Mouse (Mus musculus): ENCODE measurements around the gene Iscu. TPM values are rescaled to one million over a fixed set of nuclear protein-coding genes. Genes with fewer than 3 reads are reported as not detected.

The Iscu gene
- polyA plus RNA-seq, 1 experiment from 2014 or later = 102 TPM

GRCm38 (mm10) chr5:113735345-113736112 is 37.0 kb upstream of the Iscu start, which contains the start of gene Ficd:
Gene Ficd (plus strand): TSS chr5:113735803.
- H3K9me3 ChIP-seq = no peaks in the 10 kb centered on the region
- no peaks in the 10 kb centered on the region for H3K27me3 ChIP-seq (ENCODE audit: poor library complexity, severe bottlenecking)

GRCm38 (mm10) chr5:113736113-113736502 is 36.4 kb upstream of the Iscu start:
- peak overlapping the region; percentile 82 for H3K4me3 ChIP-seq

More at GRCm38 (mm10) chr5:113735345-113736112, 37.0 kb upstream of the Iscu start, which contains the start of gene Ficd:
- H3K27ac ChIP-seq = peak within 1 kb of the TSS; percentile 91
- H3K4me3 ChIP-seq = peak within 1 kb of the TSS; percentile 82
- under 1% methylated on average over 71 of the region's 71 CpGs for WGBS
- DNase-seq (ENCODE audit: extremely low spot score, low spot score) = peak; percentile 97
- peaks cover 32% of the 10 kb centered on the region for H3K36me3 ChIP-seq (replicated peaks)
- peaks cover 32% of the 10 kb centered on the region for H3K4me1 ChIP-seq

GRCm38 (mm10) chr5:113736522-113737164 is 35.9 kb upstream of the Iscu start:
- 46% methylated on average over 15 of the region's 15 CpGs for WGBS
- Histone ChIP-seq H3K36me3 (replicated peaks) (peaks cover 43% of the 10 kb centered on the region), H3K27ac (peak overlapping the region; percentile 91; the same call in 1 of the 2 replicates), H3K9me3 (no peaks in the 10 kb centered on the region), H3K27me3 (ENCODE audit: poor library complexity, severe bottlenecking) (no peaks in the 10 kb centered on the region), H3K4me1 (peaks cover 27% of the 10 kb centered on the region), H3K4me3 (peak overlapping the region; percentile 82)
- DNase-seq (ENCODE audit: extremely low spot score, low spot score) = no peak

More at GRCm38 (mm10) chr5:113736113-113736502, 36.4 kb upstream of the Iscu start:
- Histone ChIP-seq H3K4me1 (peaks cover 27% of the 10 kb centered on the region), H3K27me3 (ENCODE audit: poor library complexity, severe bottlenecking) (no peaks in the 10 kb centered on the region), H3K36me3 (replicated peaks) (peaks cover 38% of the 10 kb centered on the region), H3K9me3 (no peaks in the 10 kb centered on the region), H3K27ac (peak overlapping the region; percentile 91)
- no peak for DNase-seq (ENCODE audit: extremely low spot score, low spot score)
- WGBS = 6% methylated on average over 10 of the region's 10 CpGs

- Histone ChIP-seq H3K9me3 (no peaks in the 10 kb centered on the region), H3K27ac (no peak overlapping the region), H3K27me3 (ENCODE audit: poor library complexity, severe bottlenecking) (no peaks in the 10 kb centered on the region), H3K4me1 (peaks cover 27% of the 10 kb centered on the region), H3K4me3 (no peak overlapping the region), H3K36me3 (replicated peaks) (peaks cover 54% of the 10 kb centered on the region)
- DNase-seq (ENCODE audit: extremely low spot score, low spot score) = no peak
- 89% methylated on average over 11 of the region's 11 CpGs for WGBS
Measured at GRCm38 (mm10) chr5:113737607-113738237, 34.8 kb upstream of the Iscu start.

- DNase-seq (ENCODE audit: extremely low spot score, low spot score) = no peak
- Histone ChIP-seq H3K9me3 (no peaks in the 10 kb centered on the region; the same call in 1 of the 2 replicates), H3K36me3 (replicated peaks) (peaks cover 100% of the 10 kb centered on the region), H3K27me3 (ENCODE audit: poor library complexity, severe bottlenecking) (no peaks in the 10 kb centered on the region), H3K27ac (no peak overlapping the region), H3K4me1 (no peaks in the 10 kb centered on the region), H3K4me3 (no peak overlapping the region)
- 94% methylated on average over 5 of the region's 5 CpGs for WGBS
Measured at GRCm38 (mm10) chr5:113747629-113748028, 24.9 kb upstream of the Iscu start.

- no peak for DNase-seq (ENCODE audit: extremely low spot score, low spot score)
- Histone ChIP-seq H3K27ac (no peak overlapping the region), H3K27me3 (ENCODE audit: poor library complexity, severe bottlenecking) (no peaks in the 10 kb centered on the region), H3K36me3 (replicated peaks) (peaks cover 100% of the 10 kb centered on the region), H3K4me3 (no peak overlapping the region), H3K4me1 (no peaks in the 10 kb centered on the region), H3K9me3 (no peaks in the 10 kb centered on the region; the same call in 1 of the 2 replicates)
- 91% methylated on average over 13 of the region's 13 CpGs for WGBS
Measured at GRCm38 (mm10) chr5:113748556-113749331, 23.8 kb upstream of the Iscu start.

- no peak overlapping the region for H3K27ac ChIP-seq
- 94% methylated on average over 9 of the region's 9 CpGs for whole genome bisulfite sequencing
- no peak overlapping the region for H3K4me3 ChIP-seq
- H3K4me1 ChIP-seq = no peaks in the 10 kb centered on the region
- peaks cover 100% of the 10 kb centered on the region for H3K36me3 ChIP-seq (replicated peaks)
- H3K9me3 ChIP-seq = no peaks in the 10 kb centered on the region; the same call in 1 of the 2 replicates
- no peaks in the 10 kb centered on the region for H3K27me3 ChIP-seq (ENCODE audit: poor library complexity, severe bottlenecking)
- DNase-seq (ENCODE audit: extremely low spot score, low spot score) = no peak
Measured at GRCm38 (mm10) chr5:113751521-113752157, 20.9 kb upstream of the Iscu start.

GRCm38 (mm10) chr5:113755347-113756030 is 17.1 kb upstream of the Iscu start:
- H3K9me3 ChIP-seq = no peaks in the 10 kb centered on the region
- no peaks in the 10 kb centered on the region for H3K4me1 ChIP-seq
- peaks cover 100% of the 10 kb centered on the region for H3K36me3 ChIP-seq (replicated peaks)
- H3K27me3 ChIP-seq (ENCODE audit: poor library complexity, severe bottlenecking) = no peaks in the 10 kb centered on the region
- DNase-seq (ENCODE audit: extremely low spot score, low spot score) = no peak
- H3K27ac ChIP-seq = no peak overlapping the region
- 92% methylated on average over 15 of the region's 15 CpGs for WGBS
- H3K4me3 ChIP-seq = no peak overlapping the region

GRCm38 (mm10) chr5:113761585-113761984 is 11.0 kb upstream of the Iscu start:
- no peak for DNase-seq (ENCODE audit: extremely low spot score, low spot score)
- Histone ChIP-seq H3K4me1 (no peaks in the 10 kb centered on the region), H3K27me3 (ENCODE audit: poor library complexity, severe bottlenecking) (no peaks in the 10 kb centered on the region), H3K27ac (no peak overlapping the region), H3K9me3 (no peaks in the 10 kb centered on the region), H3K4me3 (no peak overlapping the region), H3K36me3 (replicated peaks) (peaks cover 100% of the 10 kb centered on the region)
- 96% methylated on average over 2 of the region's 2 CpGs for WGBS

- Histone ChIP-seq H3K27me3 (ENCODE audit: poor library complexity, severe bottlenecking) (no peaks in the 10 kb centered on the region), H3K4me1 (peaks cover 11% of the 10 kb centered on the region), H3K36me3 (replicated peaks) (peaks cover 100% of the 10 kb centered on the region), H3K27ac (no peak overlapping the region), H3K9me3 (no peaks in the 10 kb centered on the region), H3K4me3 (no peak overlapping the region)
- WGBS = 90% methylated on average over 7 of the region's 7 CpGs
- DNase-seq (ENCODE audit: extremely low spot score, low spot score) = no peak
Measured at GRCm38 (mm10) chr5:113764426-113764825, 8.1 kb upstream of the Iscu start.

GRCm38 (mm10) chr5:113765641-113766526 is 6.7 kb upstream of the Iscu start:
- Histone ChIP-seq H3K27me3 (ENCODE audit: poor library complexity, severe bottlenecking) (no peaks in the 10 kb centered on the region), H3K4me3 (no peak overlapping the region), H3K27ac (no peak overlapping the region), H3K36me3 (replicated peaks) (peaks cover 90% of the 10 kb centered on the region), H3K4me1 (peaks cover 25% of the 10 kb centered on the region), H3K9me3 (no peaks in the 10 kb centered on the region)
- no peak for DNase-seq (ENCODE audit: extremely low spot score, low spot score)
- 92% methylated on average over 13 of the region's 13 CpGs for WGBS

Measured in forebrain, embryonic 10.5 days (tissue).